Comparison of ENCODE assay signal across 27 mouse cellular contexts in the genomic region with DNA sequence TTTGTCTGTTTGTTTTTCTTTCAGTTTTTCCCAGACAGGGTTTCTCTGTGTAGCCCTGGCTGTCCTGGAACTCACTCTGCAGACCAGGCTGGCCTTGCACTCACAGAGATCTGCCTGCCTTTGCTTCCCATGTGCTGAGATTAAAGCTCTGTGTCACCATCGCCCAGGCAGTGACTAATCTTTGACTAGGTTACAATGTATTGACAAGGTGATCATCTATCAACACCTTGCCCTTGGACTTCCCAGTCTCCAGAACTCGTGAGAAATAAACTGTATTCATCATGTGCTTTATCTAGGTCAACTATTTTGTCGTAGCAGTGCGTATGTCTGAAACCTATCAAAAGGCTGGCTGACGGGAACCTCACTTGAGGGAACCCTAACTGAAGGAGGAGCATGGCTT.
"Had no signal": no experiment of that assay in that cellular context is flagged by ENCODE, and none has a peak within 500 bp of the region (broad histone marks: within the 10 kb centered on the region; RNA-seq: fewer than 3 reads in every experiment).

No protein-coding gene starts in this region.

- DNase-seq: cerebellum, adult 9-10 months; cerebellum, adult 9-11 months; cerebellum, postnatal 10 days; cerebellum, postnatal 14 days; cerebellum, postnatal 25 days; cerebellum, postnatal 36 days; embryo, embryonic 11 days; forebrain, postnatal 0 days; gastrocnemius, adult 2 months; gastrocnemius, postnatal 10 days; gastrocnemius, postnatal 14 days; gastrocnemius, postnatal 25 days; gastrocnemius, postnatal 36 days; heart, adult 11 months; heart, adult 18-20 months; heart, adult 2 months had no signal

- H3K9me3 ChIP-seq: embryonic facial prominence, embryonic 10.5 days; embryonic facial prominence, embryonic 12.5 days; embryonic facial prominence, embryonic 13.5 days; embryonic facial prominence, embryonic 15.5 days; forebrain, embryonic 10.5 days; forebrain, embryonic 12.5 days; forebrain, embryonic 13.5 days; forebrain, embryonic 15.5 days had no signal

- H3K27me3 ChIP-seq: embryonic facial prominence, embryonic 12.5 days; embryonic facial prominence, embryonic 13.5 days; embryonic facial prominence, embryonic 15.5 days; forebrain, embryonic 12.5 days; forebrain, embryonic 13.5 days; forebrain, embryonic 15.5 days had no signal

- H3K4me3 ChIP-seq: embryonic facial prominence, embryonic 10.5 days; embryonic facial prominence, embryonic 12.5 days; embryonic facial prominence, embryonic 13.5 days; embryonic facial prominence, embryonic 15.5 days; erythroblast, embryonic 14.5 days; forebrain, embryonic 10.5 days; forebrain, embryonic 12.5 days; forebrain, embryonic 13.5 days; forebrain, embryonic 15.5 days; gastrocnemius, adult 2 months; heart, adult 2 months had no signal

- H3K27ac ChIP-seq: embryonic facial prominence, embryonic 10.5 days; embryonic facial prominence, embryonic 12.5 days; embryonic facial prominence, embryonic 13.5 days; embryonic facial prominence, embryonic 15.5 days; forebrain, embryonic 10.5 days; forebrain, embryonic 12.5 days; forebrain, embryonic 13.5 days; forebrain, embryonic 15.5 days; gastrocnemius, adult 2 months; heart, adult 2 months had no signal

- H3K4me1 ChIP-seq: embryonic facial prominence, embryonic 10.5 days; embryonic facial prominence, embryonic 12.5 days; embryonic facial prominence, embryonic 13.5 days; embryonic facial prominence, embryonic 15.5 days; forebrain, embryonic 10.5 days; forebrain, embryonic 12.5 days; forebrain, embryonic 13.5 days; forebrain, embryonic 15.5 days had no signal

- ATAC-seq: forebrain, embryonic 13.5 days; forebrain, embryonic 14.5 days; forebrain, embryonic 15.5 days; forebrain, embryonic 16.5 days; forebrain, postnatal 0 days had no signal

- H3K9ac ChIP-seq: embryonic facial prominence, embryonic 12.5 days; embryonic facial prominence, embryonic 13.5 days; embryonic facial prominence, embryonic 15.5 days; forebrain, embryonic 12.5 days; forebrain, embryonic 13.5 days; forebrain, embryonic 15.5 days; forebrain, postnatal 0 days had no signal

- H3K4me2 ChIP-seq: embryonic facial prominence, embryonic 12.5 days; embryonic facial prominence, embryonic 13.5 days; embryonic facial prominence, embryonic 15.5 days; forebrain, embryonic 12.5 days; forebrain, embryonic 13.5 days; forebrain, embryonic 15.5 days had no signal
